Mouse (Mus musculus): ENCODE measurements around the gene Ccl7. TPM values are rescaled to one million over a fixed set of nuclear protein-coding genes. Genes with fewer than 3 reads are reported as not detected.

Ccl7 gene
- polyA plus RNA-seq, 1 experiment from 2014 or later: 0.35 TPM

DNA sequence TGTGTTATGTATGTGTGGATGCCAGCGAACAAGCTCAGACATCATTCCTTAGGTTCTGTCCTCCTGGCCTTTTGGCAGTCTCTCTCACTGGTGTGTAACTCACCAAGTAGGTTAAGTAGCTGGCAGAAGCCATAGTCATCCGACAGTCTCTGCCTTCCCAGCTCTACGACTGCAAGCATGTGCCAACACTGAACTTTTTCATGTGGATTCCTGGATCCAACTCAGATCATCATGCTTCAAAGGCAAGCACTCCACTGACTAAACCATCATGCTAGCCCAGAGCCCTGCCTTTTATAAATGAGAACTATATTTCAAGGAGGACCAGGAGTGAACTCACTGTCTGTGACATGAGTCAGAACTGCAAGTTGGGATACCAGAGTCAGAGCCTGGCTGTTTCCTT, 28.2 kb downstream of the Ccl7 start:
- Histone ChIP-seq H3K4me2 (ENCODE audit: low read depth, low read length) (no peak overlapping the region), H3K27ac (ENCODE audit: low read length) (no peak overlapping the region), H3K9me3 (replicated peaks; ENCODE audit: control insufficient read depth, low read length) (no peaks in the 10 kb centered on the region), H3K9ac (ENCODE audit: low read depth, low read length) (no peak overlapping the region), H3K4me3 (ENCODE audit: low read depth, low read length) (no peak overlapping the region), H3K27me3 (ENCODE audit: control insufficient read depth, insufficient read depth, low read depth, low read length) (no peaks in the 10 kb centered on the region), H3K4me1 (ENCODE audit: control insufficient read depth, low read depth, low read length) (no peaks in the 10 kb centered on the region), H3K36me3 (ENCODE audit: control insufficient read depth, insufficient read depth) (no peaks in the 10 kb centered on the region)
- no peak for ATAC-seq (ENCODE audit: low read depth)
- WGBS (ENCODE audit: insufficient replicate concordance): 53% methylated on average over 3 of the region's 3 CpGs

- Histone ChIP-seq H3K36me3 (ENCODE audit: control insufficient read depth, insufficient read depth) (no peaks in the 10 kb centered on the region), H3K4me3 (ENCODE audit: low read depth, low read length) (no peak overlapping the region), H3K4me1 (ENCODE audit: control insufficient read depth, low read depth, low read length) (no peaks in the 10 kb centered on the region), H3K9me3 (replicated peaks; ENCODE audit: control insufficient read depth, low read length) (no peaks in the 10 kb centered on the region), H3K4me2 (ENCODE audit: low read depth, low read length) (no peak overlapping the region), H3K27me3 (ENCODE audit: control insufficient read depth, insufficient read depth, low read depth, low read length) (no peaks in the 10 kb centered on the region), H3K27ac (ENCODE audit: low read length) (no peak overlapping the region), H3K9ac (ENCODE audit: low read depth, low read length) (no peak overlapping the region)
- 34% methylated on average over 3 of the region's 3 CpGs for WGBS (ENCODE audit: insufficient replicate concordance)
- no peak for ATAC-seq (ENCODE audit: low read depth)
Measured at GRCm38 (mm10) chr11:82077031-82077430, 31.5 kb downstream of the Ccl7 start.

- no peaks in the 10 kb centered on the region for H3K36me3 ChIP-seq (ENCODE audit: control insufficient read depth, insufficient read depth)
- no peaks in the 10 kb centered on the region for H3K27me3 ChIP-seq (ENCODE audit: control insufficient read depth, insufficient read depth, low read depth, low read length)
- H3K9ac ChIP-seq (ENCODE audit: low read depth, low read length): no peak overlapping the region
- ATAC-seq (ENCODE audit: low read depth): no peak
- no peak overlapping the region for H3K4me3 ChIP-seq (ENCODE audit: low read depth, low read length)
- H3K4me1 ChIP-seq (ENCODE audit: control insufficient read depth, low read depth, low read length): no peaks in the 10 kb centered on the region
- H3K9me3 ChIP-seq (replicated peaks; ENCODE audit: control insufficient read depth, low read length): no peaks in the 10 kb centered on the region
- H3K27ac ChIP-seq (ENCODE audit: low read length): no peak overlapping the region
- no peak overlapping the region for H3K4me2 ChIP-seq (ENCODE audit: low read depth, low read length)
Measured at GRCm38 (mm10) chr11:82078136-82078730, 32.7 kb downstream of the Ccl7 start.

- H3K27me3 ChIP-seq (ENCODE audit: control insufficient read depth, insufficient read depth, low read depth, low read length): no peaks in the 10 kb centered on the region
- H3K36me3 ChIP-seq (ENCODE audit: control insufficient read depth, insufficient read depth): no peaks in the 10 kb centered on the region
- no peak overlapping the region for H3K9ac ChIP-seq (ENCODE audit: low read depth, low read length)
- H3K9me3 ChIP-seq (replicated peaks; ENCODE audit: control insufficient read depth, low read length): no peaks in the 10 kb centered on the region
- H3K4me2 ChIP-seq (ENCODE audit: low read depth, low read length): no peak overlapping the region
- no peak overlapping the region for H3K4me3 ChIP-seq (ENCODE audit: low read depth, low read length)
- no peaks in the 10 kb centered on the region for H3K4me1 ChIP-seq (ENCODE audit: control insufficient read depth, low read depth, low read length)
- no peak overlapping the region for H3K27ac ChIP-seq (ENCODE audit: low read length)
- no peak for ATAC-seq (ENCODE audit: low read depth)
- 33% methylated on average over 3 of the region's 3 CpGs for WGBS (ENCODE audit: insufficient replicate concordance)
Measured at GRCm38 (mm10) chr11:82080865-82081264, 35.4 kb downstream of the Ccl7 start.

DNA sequence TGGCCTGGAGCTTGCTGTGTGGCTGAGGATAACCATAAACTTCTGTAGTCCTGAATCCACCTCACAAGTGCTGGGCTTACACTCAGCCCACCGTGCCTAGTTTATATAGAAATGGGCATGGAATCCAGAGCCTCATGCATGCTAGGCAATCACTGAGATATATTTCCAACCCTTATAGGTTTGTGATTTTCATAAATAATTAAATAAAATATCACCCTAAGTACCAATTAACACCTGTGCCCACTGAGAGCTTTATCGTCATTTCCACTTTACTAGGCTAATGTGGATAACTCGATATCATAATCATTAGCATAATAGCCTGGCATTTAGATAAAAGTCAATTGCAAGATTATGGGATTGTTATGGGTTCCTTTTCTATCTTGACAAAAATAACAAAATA, 38.8 kb downstream of the Ccl7 start:
- Histone ChIP-seq H3K36me3 (ENCODE audit: control insufficient read depth, insufficient read depth) (no peaks in the 10 kb centered on the region), H3K27ac (ENCODE audit: low read length) (no peak overlapping the region), H3K4me1 (ENCODE audit: control insufficient read depth, low read depth, low read length) (no peaks in the 10 kb centered on the region), H3K9ac (ENCODE audit: low read depth, low read length) (no peak overlapping the region), H3K27me3 (ENCODE audit: control insufficient read depth, insufficient read depth, low read depth, low read length) (no peaks in the 10 kb centered on the region), H3K4me2 (ENCODE audit: low read depth, low read length) (no peak overlapping the region), H3K9me3 (replicated peaks; ENCODE audit: control insufficient read depth, low read length) (no peaks in the 10 kb centered on the region), H3K4me3 (ENCODE audit: low read depth, low read length) (no peak overlapping the region)
- WGBS (ENCODE audit: insufficient replicate concordance): 70% methylated on average over 3 of the region's 3 CpGs
- no peak for ATAC-seq (ENCODE audit: low read depth)

Other genes with a start within 250 kb of the Ccl7 start
- not detected in 2 replicates for gene 5530401A14Rik, start 185.0 kb upstream of the Ccl7 start, polyA plus RNA-seq (2015; fragmentation: Nextera tagmentation; extraction: Ambion mirVana)
- 0.02 TPM in 1 of 2 replicates, not detected in the other for gene Asic2, start 77.3 kb upstream of the Ccl7 start, polyA plus RNA-seq (2015; fragmentation: Nextera tagmentation; extraction: Ambion mirVana)
- 0.78 and 1.2 TPM in 2 replicates for gene Ccl2, start 10.1 kb upstream of the Ccl7 start, polyA plus RNA-seq (2015; fragmentation: Nextera tagmentation; extraction: Ambion mirVana)
- not detected in 2 replicates for gene Gm17268, start 7.2 kb upstream of the Ccl7 start, polyA plus RNA-seq (2015; fragmentation: Nextera tagmentation; extraction: Ambion mirVana)
- 0.08 and 0.85 TPM in 2 replicates for gene Ccl11, start 12.1 kb downstream of the Ccl7 start, polyA plus RNA-seq (2015; fragmentation: Nextera tagmentation; extraction: Ambion mirVana)
- 0.52 and 0.55 TPM in 2 replicates for gene Ccl12, start 56.1 kb downstream of the Ccl7 start, polyA plus RNA-seq (2015; fragmentation: Nextera tagmentation; extraction: Ambion mirVana)
- gene Ccl8, start 69.5 kb downstream of the Ccl7 start, polyA plus RNA-seq (2015; fragmentation: Nextera tagmentation; extraction: Ambion mirVana): not detected in 2 replicates